Mouse (Mus musculus) pancreas, adult 10 weeks (tissue): ENCODE measurements around the gene BC005537. TPM values are rescaled to one million over a fixed set of nuclear protein-coding genes. Genes with fewer than 3 reads are reported as not detected.

Experiments
- polyA plus RNA-seq: library from polyadenylated mRNA; stranded (reverse); fragments of 350-450 nt; fragmentation: Illumina TruSeq; extraction: RNeasy Lipid Tissue Mini Kit (QIAGEN cat#74804); gene quantifications from one replicate; pipeline ENCODE4 v1.2.3, GENCODE M21; 2015; ENCODE audit warnings: low read depth, low replicate concordance; ENCODE audit not compliant: insufficient read depth

Gene BC005537
- polyA plus RNA-seq, result 21.4 TPM

GRCm38 (mm10) chr13:24801308-24801921, at the start of gene BC005537:
TSS of gene BC005537 (plus strand) at chr13:24801657.

GRCm38 (mm10) chr13:24761403-24762227, 39.8 kb upstream of the BC005537 start, which contains the start of gene Gmnn:
TSS of gene Gmnn (minus strand) at chr13:24761923.

GRCm38 (mm10) chr13:24831353-24832130, 30.1 kb downstream of the BC005537 start, which contains the start of the genes Acot13 and Tdp2:
TSS of gene Acot13 (minus strand) at chr13:24831540.
TSS of gene Tdp2 (plus strand) at chr13:24831679.

DNA sequence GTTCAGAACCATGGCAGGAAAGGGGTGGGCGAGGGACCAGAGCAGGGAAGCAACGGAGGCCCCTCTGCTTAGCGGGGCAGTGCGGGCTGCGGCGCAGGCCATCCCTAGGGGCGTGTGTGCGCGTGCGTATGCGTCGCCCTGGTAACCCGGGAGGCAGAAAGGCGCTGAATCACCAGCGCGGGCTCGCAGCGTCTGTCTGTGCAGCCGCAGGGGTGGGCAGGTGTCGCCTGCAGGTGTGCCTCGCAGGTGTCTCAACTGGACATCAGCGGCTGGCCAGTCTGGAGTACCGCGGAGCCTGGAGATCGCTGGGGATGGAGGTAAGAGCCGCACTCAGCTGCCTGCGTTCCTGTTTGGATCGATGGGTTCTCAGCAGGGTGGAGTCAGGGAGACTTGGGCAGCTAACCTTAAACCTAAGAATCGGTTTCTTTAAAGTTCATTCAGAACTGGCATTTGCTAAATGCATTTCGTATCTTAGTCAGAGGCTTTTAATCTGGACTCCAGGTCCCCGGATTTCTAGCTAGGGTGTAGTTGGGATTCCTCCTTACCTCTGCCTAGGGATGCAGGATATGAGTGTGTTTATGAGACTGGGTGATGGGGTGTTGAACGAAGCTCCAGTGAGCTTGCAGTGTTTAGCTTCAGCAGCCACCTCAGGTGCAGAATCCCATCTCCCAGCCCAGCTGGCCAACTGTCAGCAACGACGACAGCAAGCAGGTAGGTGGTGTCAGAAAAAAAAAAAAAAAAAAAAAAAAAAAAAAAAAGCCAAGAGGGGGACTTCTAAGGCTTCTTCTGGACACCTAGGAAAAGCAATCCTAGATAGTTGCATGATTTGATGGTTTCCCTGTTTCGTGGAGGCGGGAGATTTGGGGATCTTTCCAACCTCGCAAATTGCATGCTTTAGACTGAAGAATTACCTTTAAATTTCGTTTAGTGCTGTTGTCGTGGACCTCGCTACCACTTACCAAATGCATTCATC, 43.8 kb downstream of the BC005537 start, which contains the start of gene D130043K22Rik:
TSS of gene D130043K22Rik (plus strand) at position 153 of the 973 bp plus-strand sequence.

Other genes with a start within 250 kb of the BC005537 start
- gene Ripor2, start 219.5 kb upstream of the BC005537 start, polyA plus RNA-seq, result 1.3 TPM
- gene Armh2, start 60.4 kb upstream of the BC005537 start, polyA plus RNA-seq, result not detected
- gene Gmnn, start 39.7 kb upstream of the BC005537 start, polyA plus RNA-seq, result 2.3 TPM
- 17.2 TPM for gene Acot13, start 29.9 kb downstream of the BC005537 start, polyA plus RNA-seq
- 10.2 TPM for gene Tdp2, start 30.0 kb downstream of the BC005537 start, polyA plus RNA-seq
- 0.26 TPM for gene D130043K22Rik, start 43.5 kb downstream of the BC005537 start, polyA plus RNA-seq
- 1.9 TPM for gene Aldh5a1, start 136.0 kb downstream of the BC005537 start, polyA plus RNA-seq
- 3.5 TPM for gene Gpld1, start 141.5 kb downstream of the BC005537 start, polyA plus RNA-seq
- 5.9 TPM for gene Mrs2, start 218.7 kb downstream of the BC005537 start, polyA plus RNA-seq